Mouse (Mus musculus) neural tube, embryonic 10.5 days (tissue): ENCODE data around the gene Adamts16.

Experiments used
- DNase-seq: peaks from one replicate; pipeline ENCODE4 v3.0.0-alpha.2; 2017; ENCODE audit warnings: low spot score; ENCODE audit errors: extremely low spot score

Adamts16 gene

GRCm38 (mm10) chr13:70716022-70716421, 125.6 kb downstream of the Adamts16 start:
- no peak for DNase-seq

DNA sequence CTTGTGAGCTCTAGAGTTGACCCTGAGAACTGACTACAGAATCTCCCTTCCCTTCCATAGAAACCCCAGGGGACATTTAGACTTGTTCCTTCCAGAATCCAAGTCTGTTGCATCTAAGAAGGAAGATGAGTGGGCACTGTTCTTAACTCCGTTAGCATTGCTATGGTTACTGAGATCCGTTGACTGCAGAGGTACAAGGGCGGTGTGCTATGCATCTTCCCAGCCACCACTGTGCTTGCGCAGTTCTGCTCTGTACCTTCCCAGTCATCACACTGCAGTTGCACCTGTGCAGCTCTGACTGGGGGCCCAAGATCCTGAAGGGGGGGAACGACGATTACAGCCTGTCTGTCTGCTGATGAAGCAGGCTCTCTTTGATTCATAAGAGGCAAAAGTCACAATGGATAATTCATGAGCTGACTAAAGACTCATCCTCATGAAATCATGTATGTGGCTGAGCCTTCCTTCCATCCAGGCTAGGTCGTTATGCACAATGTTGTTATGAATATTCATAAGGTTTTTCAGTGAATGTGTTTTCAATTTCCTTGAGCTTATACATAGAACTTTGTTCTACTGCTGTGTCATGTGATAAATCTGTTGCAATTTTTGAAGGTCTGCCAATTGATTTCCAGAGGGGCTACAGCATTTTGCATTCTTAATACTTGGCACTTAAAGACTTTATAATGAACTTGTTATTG, 127.4 kb downstream of the Adamts16 start:
- DNase-seq, result no peak

DNA sequence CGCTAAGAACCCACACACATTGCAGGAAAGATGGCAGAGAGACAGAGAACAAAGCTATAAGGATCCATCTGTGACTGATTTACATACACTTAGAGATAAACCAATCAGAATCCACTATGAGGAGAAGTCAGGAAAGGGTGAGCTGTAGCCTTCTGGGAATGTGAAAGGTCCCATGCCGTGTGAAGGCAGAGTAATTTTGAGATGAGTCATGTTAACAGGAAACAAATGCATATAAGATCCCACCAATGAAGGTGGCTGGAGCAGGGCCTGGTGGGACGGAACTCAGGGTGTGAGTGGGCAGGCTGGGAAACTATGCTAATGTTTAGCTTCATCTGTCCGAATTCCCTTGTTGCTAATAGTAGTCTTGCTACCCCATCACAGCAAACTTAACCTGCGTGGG, 128.3 kb downstream of the Adamts16 start:
- DNase-seq, result no peak

DNA sequence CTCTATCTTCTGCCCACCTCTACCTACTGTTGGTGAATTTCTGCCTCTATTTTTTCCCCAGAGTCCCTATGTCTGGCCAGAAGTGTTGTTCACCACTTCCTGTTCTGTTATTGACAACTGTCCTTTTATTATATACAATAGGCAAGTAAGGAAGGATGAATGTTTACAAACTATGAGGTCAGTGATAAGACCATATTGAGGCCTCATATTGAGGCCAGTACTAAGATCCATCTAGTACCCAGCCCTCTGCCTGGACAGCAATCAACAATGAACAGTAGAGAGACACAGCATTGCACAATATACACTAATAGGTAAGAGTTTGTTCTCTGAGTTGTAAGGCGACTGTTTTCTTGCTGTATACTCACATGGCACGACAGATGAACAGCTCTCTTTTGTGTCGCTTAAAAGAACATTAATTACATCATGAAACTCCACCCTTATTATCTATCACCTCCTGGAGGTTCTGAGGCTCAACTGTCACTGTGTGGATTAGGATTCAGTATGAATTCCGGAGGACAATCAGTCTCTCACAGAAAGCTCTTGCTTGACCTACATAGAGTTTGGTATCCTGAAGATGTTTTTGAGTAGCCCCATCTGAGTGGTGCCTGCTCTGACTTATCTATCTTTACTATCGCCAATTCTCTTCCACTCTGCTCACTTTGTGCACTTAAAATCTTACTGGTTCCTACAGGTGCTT, 134.3 kb downstream of the Adamts16 start:
- DNase-seq, result no peak

- DNase-seq, result no peak
These were observed 138.7 kb downstream of the Adamts16 start for GRCm38 (mm10) chr13:70702904-70703303.

- no peak for DNase-seq
These were observed 142.7 kb downstream of the Adamts16 start for GRCm38 (mm10) chr13:70698812-70699387.

GRCm38 (mm10) chr13:70689452-70689960, 152.1 kb downstream of the Adamts16 start:
- DNase-seq, result no peak

GRCm38 (mm10) chr13:70685825-70686224, 155.8 kb downstream of the Adamts16 start:
- no peak for DNase-seq

GRCm38 (mm10) chr13:70684976-70685609, 156.5 kb downstream of the Adamts16 start:
- no peak for DNase-seq

DNA sequence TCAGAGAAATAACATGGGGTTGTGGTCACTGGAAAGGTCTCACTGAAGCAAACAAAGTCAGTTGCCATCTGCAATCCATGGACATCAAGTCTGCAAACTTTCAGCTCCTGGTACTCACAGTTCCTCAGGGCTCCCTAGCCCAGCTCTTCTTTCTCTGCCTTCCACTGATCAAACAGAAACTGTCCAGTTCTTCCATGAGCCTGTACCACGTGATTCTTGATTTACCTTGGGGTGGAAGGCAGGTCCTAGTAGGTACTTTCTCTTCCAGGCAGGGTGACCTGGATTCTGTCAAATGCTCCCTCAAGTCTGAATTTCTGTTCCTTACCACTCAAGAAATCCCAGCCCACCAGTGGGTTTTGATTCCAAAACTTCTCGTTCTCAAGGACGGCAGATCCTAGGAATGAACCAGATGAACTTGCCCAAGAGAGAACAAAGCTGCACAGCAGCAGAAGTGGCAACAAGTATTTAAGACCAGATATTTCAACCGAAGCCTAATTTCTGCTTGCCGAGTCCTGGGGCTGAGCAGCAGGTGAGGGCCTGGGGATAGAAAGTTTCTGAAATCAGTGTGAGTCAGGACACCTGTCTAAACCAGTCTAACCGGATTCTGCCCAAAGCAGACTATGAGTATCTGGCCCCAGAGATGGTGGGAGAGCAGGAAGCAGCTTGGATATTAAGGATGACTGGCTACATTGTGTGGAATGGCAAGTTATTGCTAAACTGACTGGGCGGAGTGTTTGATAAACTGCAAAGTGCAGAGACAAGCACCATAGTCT, 160.0 kb downstream of the Adamts16 start:
- DNase-seq, result no peak

DNA sequence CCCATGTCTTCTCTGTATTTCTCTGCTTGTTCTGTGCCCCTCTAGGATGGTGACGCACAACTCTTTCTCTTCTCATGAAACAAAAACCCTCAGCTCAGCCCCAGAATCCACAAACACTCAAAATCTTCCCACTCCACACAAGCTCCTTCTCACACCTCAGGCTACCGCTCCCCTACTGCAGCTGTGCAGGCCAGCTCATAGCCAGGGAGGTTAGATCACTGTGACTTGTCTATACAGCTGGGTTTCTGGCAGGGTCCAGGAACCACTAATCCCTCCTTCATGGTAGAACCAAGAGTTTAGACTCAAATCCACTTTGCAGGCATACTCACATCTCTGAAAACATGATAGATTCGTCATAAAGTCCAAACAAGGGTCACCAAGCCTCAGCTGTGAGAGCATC, 161.3 kb downstream of the Adamts16 start:
- DNase-seq, result no peak
